Comparison of ENCODE assay signal across 11 mouse cellular contexts in the genomic region with DNA sequence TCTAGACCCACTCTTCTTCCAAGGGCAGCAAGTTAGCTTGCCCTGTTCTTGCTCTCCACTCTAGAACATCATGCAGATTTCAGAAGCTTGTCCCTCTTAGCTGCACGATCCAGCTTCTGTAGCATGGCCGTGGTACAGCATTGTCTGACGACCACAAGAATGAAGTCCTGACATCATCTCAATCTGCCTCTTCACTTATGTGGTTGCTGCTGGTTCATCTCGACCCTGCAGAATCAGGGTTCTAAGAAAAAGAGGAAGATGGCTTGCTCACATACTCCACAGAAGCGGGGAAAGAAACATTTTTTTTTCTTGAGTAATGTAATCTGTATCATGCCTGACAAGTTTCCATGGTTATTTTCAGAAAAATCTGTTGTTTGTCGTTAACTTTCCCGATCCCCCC. TPM values are rescaled to one million over a fixed set of nuclear protein-coding genes. Genes with fewer than 3 reads are reported as not detected.
"Had no signal": no experiment of that assay in that cellular context is flagged by ENCODE, and none has a peak within 500 bp of the region (broad histone marks: within the 10 kb centered on the region; RNA-seq: fewer than 3 reads in every experiment).

No protein-coding gene starts in this region.

- DNase-seq: kidney, adult 8-10 months; kidney, postnatal 25 days; lung, embryonic 14.5 days; lung, postnatal 14 days; midbrain, embryonic 14.5 days; retina, postnatal 1 day; thymus, postnatal 14 days had no signal

- ATAC-seq: liver, embryonic 12.5 days had no signal

RNA-seq across cellular contexts. Expression of a gene that starts 39.9 kb away (rescaled TPM):
- total RNA-seq: layer of hippocampus, postnatal 25 days; left cerebral cortex, adult 2 months; left cerebral cortex, postnatal 14 days had no signal
